ENCODE assay signal across 16 mouse cellular contexts in the genomic region with DNA sequence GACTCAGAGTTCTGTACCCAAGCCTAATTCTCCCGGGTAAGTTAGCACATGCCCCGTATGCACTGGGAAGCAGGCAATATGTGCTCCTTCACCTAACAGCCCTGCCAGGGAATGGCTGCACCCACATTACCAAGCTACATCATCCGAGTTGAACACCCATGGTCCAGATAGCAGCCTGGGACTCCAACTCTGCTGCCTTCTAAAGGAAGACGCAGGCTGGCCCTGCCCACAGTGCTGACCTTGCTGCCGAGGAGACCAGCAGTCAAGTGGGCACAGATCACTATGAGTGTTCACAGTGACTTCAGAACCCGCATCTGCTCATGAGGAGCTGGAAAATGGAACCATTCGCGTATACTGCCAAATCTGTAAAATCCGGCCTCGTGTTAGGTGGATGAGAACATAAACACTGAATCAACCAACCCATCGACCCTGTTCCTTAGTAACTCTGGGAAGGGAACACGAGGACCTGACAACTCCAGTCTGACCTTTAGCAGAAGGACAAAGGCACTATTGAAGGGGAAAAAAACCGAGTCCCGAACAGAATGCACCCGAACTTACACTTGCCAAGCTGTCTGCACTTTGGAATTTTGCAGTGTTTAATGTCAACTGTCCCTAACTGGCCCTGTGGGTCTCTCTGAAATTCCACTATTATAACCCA.
DNase-seq lines count a peak whose midpoint lies in the region; ATAC-seq lines count a peak whose summit lies in the region.
"Had no signal": no experiment of that assay in that cellular context is flagged by ENCODE, and none has a peak within 500 bp of the region (broad histone marks: within the 10 kb centered on the region; RNA-seq: fewer than 3 reads in every experiment).

No protein-coding gene starts in this region.

- 0 out of 2 replicates have a peak overlapping the region, but pooled peaks have one; percentile 26 for H3K9ac ChIP-seq in intestine, embryonic 16.5 days (ENCODE audit: low read depth, low read length)
- H3K9ac ChIP-seq: embryonic facial prominence, embryonic 12.5 days; hindbrain, embryonic 15.5 days; lung, embryonic 15.5 days; neural tube, embryonic 13.5 days had no signal

- no peaks in the 10 kb centered on the region for H3K27me3 ChIP-seq in intestine, embryonic 16.5 days (replicated peaks; ENCODE audit: control insufficient read depth, insufficient read depth, low read length)
- H3K27me3 ChIP-seq: embryonic facial prominence, embryonic 12.5 days; hindbrain, embryonic 15.5 days; lung, embryonic 15.5 days; neural tube, embryonic 13.5 days had no signal

- no peak overlapping the region for H3K27ac ChIP-seq in intestine, embryonic 16.5 days (ENCODE audit: low read length)
- H3K27ac ChIP-seq: embryonic facial prominence, embryonic 12.5 days; hindbrain, embryonic 15.5 days; lung, embryonic 15.5 days; neural tube, embryonic 13.5 days had no signal

- H3K36me3 ChIP-seq in intestine, embryonic 16.5 days (ENCODE audit: control insufficient read depth, insufficient read depth, low read length) = no peaks in the 10 kb centered on the region
- H3K36me3 ChIP-seq: embryonic facial prominence, embryonic 12.5 days; hindbrain, embryonic 15.5 days; lung, embryonic 15.5 days; neural tube, embryonic 13.5 days had no signal

- H3K4me1 ChIP-seq in intestine, embryonic 16.5 days (ENCODE audit: control insufficient read depth, insufficient read depth, low read length) = peaks cover 29% of the 10 kb centered on the region
- H3K4me1 ChIP-seq: hindbrain, embryonic 15.5 days had no signal

- 47% methylated on average over 15 of the region's 15 CpGs for WGBS in intestine, embryonic 16.5 days

- H3K4me3 ChIP-seq in intestine, embryonic 16.5 days (ENCODE audit: low read length) = no peak overlapping the region
- H3K4me3 ChIP-seq: embryonic facial prominence, embryonic 12.5 days; hindbrain, embryonic 15.5 days; lung, embryonic 15.5 days; neural tube, embryonic 13.5 days had no signal

- DNase-seq in kidney, adult 18-20 months = peak; percentile 25
- no peak for DNase-seq in kidney, adult 8-10 months
- peak; percentile 47 for DNase-seq in Muller cell, postnatal 12 days (ENCODE audit: inconsistent ontology term)
- peak; percentile 76 to 90 for DNase-seq in adrenal gland, adult (ENCODE audit: inconsistent age in 2 of 2, low spot score in 1 of 2)
- DNase-seq in left cerebral cortex, adult 18-20 months (ENCODE audit: low spot score in 2 of 2) = no peak
- no peak for DNase-seq in ovary, postnatal 14 days (ENCODE audit: low spot score)
- no peak for DNase-seq in thymus, postnatal 0 days (ENCODE audit: low spot score)
- DNase-seq: right cerebral cortex, adult 18-20 months; spleen, adult 18-20 months; thymus, postnatal 4 days had no signal

- no peak for ATAC-seq in intestine, embryonic 16.5 days
- ATAC-seq: CD4-positive, CD25-positive, alpha-beta regulatory T cell, adult 4 months had no signal

- no peak overlapping the region for H3K4me2 ChIP-seq in intestine, embryonic 16.5 days (ENCODE audit: low read depth, low read length)
- H3K4me2 ChIP-seq: embryonic facial prominence, embryonic 12.5 days; hindbrain, embryonic 15.5 days; lung, embryonic 15.5 days; neural tube, embryonic 13.5 days had no signal

- H3K9me3 ChIP-seq in intestine, embryonic 16.5 days (ENCODE audit: control insufficient read depth, low read length) = no peaks in the 10 kb centered on the region
- H3K9me3 ChIP-seq: embryonic facial prominence, embryonic 12.5 days; hindbrain, embryonic 15.5 days; lung, embryonic 15.5 days; neural tube, embryonic 13.5 days had no signal

Comparison
In these comparisons a context has a peak if more than half of its experiments do, and no peak if none do; other contexts are left out.
1. DNase-seq: peak in kidney, adult 18-20 months (single experiment), Muller cell, postnatal 12 days (single experiment) and adrenal gland, adult (2 of 2); none in kidney, adult 8-10 months (0 of 2), left cerebral cortex, adult 18-20 months (0 of 2), ovary, postnatal 14 days (single experiment) and thymus, postnatal 0 days (single experiment).